Mouse (Mus musculus) induced T-regulatory cell, adult 2 months (primary cell): ENCODE measurements at regions not wholly inside any gene's neighbourhood (a gene's known extent, or its start where the extent isn't known, plus 50 kb on each side); places are given as distances from the start of the nearest gene placed in this dataset.

Experiments
- DNase-seq: peaks from one replicate; pipeline ENCODE4 v3.0.0-alpha.2; 2012; ENCODE audit warnings: low read depth

DNA sequence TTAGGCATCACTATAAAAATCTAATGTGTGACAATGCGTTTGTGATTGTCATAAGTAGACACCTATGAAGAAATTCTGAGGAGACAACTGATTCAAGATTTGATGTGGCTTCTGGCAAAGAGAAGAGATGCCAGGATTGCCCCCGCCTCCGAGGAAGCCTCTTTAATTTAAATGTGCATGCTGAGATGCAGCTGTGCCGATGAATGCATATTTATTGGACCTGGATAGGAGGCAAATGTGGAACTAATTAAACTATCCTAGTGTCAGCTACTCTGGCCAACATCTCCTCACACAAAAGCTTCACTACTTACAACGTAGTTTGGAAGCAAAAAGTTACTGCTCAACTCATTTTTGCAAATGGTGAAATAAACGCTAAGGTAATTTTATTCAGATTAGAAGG, 173.4 kb upstream of the Dph6 start:
- DNase-seq, result no peak

DNA sequence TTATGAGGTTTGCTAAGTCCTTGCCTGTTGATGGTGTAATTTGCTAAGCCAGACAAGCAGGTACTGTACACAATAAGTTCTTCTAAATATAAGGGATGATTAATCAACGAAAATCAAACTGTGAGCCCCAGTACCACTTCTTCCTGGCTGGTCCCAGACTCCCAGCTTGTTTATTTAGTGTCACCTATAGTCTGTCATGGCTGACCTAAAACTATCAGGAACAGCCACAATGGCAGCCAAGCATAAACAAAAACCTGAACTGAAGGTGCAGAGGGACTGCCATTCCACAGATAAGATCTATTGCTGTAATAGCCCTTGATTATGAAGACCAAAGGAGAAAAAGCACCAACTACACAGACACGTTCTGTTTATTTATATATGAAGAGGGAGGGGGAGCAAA, 180.9 kb upstream of the Dph6 start:
- no peak for DNase-seq

DNA sequence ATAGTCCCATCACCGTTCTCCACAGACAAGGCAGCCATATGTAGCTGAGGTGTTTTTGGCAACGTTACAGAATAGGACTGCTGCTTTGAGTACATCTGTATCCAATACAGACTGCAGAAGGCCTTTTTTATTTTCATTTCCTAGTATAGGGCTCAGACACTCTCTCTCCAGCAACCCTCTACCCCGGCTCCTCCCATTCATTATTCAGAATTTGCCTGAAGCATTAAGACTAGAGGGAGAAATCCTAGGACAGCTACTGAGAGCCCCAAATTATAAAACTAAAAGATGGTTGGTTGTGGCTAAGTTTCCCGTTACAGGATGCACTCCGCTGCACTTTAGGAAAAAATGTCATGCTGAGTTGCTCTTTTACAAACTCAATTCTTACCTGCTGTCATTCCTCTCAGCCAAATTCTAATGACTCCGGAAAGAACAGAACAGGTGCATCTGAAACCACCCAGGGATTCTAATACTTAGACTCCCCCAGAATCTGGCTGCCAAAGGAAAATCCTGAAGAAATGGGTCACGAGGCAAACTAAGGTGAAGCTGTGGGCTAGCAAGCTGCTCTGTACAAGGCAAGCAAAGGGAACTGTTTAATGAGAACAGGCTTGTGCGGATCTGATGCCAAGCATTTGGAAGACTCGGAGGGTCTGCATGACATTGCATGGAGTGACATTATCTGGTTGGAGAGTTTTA, 189.1 kb upstream of the Dph6 start:
- no peak for DNase-seq

DNA sequence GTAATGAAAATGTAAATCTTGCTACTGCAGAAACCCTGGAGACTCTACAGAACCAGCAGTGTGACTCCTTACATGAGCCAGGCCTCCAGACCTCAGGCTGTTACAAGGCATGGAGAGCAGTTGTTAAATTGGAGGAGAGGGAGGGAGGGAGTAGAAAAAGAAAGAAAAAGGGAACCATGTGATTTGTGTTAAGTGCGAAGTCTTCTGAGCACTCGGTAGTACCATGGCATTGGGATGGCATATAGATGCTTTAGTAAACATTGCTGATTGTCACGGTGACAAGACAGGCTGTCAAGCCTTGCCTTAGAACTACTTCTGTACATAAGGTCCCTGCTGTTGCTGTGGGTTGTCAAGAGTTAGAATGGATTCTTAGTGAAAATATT, 189.6 kb upstream of the Dph6 start:
- no peak for DNase-seq

DNA sequence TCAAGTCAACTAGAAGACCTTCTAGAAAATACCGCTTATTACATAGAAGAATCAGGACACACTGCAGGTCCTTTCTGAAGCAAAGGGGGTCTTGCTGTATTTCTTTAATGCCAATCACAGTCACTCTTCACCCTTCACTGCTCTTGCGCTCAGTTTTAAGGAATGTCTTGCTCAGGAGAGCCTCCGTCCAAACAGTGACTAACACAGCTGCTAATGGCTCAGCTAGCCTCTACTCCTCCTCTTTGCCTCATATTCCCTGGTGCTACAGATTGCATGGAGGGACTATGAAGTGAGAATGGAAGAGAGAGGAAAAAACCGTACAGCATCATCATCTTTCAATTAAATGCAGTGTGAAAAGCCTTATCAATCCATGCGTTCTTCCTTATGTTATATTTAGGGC, 193.7 kb upstream of the Dph6 start:
- no peak for DNase-seq

DNA sequence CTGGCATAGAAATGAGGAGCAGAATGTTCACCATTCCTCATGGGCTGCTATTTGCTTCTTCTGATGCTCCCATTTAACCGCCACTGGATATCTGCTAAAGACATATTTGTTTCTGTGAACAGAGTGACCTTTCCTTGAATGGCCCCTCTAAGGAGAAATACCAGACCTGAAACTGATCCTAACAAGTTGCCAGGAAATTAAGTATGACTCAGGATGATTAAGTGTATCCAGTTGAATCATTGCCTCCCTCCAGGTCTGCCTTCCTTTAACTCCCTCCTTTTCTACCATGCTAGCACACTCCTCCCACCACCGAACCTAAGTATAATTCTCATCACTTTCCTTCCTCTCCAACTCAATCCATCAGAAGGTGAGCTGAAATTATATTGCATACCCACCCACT, 194.2 kb upstream of the Dph6 start:
- DNase-seq, result no peak

DNA sequence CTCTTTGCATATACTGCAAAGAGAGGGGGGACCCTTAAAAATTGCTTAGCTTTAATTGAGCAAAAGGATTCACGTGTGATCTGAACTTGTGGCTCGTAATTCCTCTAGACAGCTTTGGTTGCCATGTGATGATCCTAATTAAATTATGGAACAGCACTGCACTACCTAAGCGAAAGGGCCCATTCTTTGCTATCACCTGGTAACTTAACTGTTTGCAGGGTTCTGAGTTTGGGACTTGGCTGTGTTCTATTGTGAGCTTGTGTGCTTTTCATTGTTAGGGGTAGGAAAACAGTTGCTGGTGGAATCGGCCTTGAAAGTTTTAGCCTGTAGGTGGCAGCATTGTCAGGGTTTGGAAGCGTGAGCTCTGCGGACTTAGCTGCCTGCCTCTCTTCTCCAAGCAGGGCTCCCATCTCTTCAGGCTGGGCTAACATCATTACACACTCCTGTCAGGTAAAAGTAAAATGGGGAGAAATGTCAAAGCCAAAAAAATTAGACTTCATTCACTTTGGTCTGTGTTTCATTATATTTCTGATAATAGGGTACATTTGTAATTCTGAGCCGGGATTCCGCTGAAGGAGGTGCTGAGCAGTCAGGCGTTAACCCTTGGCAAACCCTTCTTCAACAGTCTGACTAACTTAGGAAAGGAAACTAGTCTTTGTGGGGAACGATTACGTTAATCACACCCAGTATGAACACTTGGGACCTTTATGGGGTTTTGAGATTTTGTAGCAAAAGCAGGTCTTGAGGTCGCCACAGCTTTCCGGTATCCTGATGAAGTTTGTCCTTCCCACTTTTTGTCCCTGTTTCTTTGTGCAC, 199.2 kb upstream of the Dph6 start:
- peak; percentile 10 for DNase-seq

DNA sequence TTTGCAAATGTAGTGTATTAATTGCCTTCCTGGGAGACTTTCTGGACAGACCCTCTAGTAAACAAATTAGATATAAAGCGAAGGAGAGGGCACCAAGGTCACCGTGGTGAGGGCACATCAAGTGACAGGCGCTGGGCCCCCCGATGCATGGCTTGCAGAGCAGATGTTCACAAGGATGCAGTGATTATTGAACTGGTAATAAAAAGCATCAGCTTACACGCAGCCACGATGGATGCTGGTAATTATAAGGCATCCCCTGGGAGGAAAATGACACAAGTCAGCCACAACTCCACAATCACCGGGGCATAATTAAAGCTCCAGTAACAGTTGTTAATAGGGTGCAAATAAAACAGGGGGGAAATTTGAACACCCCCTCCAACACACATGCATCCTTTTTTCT, 217.5 kb upstream of the Dph6 start:
- no peak for DNase-seq

DNA sequence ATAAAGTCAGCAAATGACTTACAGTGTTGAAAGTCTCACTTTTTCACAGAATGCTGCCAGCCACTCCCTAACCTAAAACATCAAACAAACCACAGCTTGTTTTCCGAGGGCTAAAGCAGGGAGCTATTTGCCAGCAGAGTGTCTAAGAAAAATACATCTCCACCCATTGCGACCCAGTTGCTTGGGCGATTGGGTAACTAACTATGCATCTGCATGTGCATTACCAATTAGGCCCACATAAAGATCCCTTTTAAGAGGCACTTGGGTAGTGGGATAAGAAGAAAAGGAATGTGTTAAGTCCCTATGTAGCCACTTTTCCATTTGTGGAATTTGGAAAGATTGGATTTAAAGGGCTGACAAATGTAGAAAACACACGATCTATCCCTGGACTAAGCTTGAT, 218.3 kb upstream of the Dph6 start:
- no peak for DNase-seq

DNA sequence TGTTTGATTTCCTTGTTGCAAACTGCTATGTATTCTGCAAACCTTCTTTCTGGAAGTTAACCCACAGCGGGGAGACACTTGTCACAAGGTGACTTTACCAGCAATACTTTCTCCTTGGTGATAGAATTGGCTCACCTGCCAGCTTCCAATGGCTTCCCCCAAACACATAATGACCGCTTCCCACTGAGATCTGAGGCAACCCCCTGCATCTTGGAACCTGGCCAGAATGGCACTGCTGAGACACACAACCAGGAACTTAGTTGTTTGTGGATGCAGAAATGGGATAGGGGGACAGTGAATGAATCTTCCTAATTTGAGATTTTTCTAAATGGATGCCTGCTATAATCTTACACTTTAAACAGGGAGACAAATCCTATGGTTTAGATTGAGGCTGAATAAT, 224.3 kb upstream of the Dph6 start:
- no peak for DNase-seq

DNA sequence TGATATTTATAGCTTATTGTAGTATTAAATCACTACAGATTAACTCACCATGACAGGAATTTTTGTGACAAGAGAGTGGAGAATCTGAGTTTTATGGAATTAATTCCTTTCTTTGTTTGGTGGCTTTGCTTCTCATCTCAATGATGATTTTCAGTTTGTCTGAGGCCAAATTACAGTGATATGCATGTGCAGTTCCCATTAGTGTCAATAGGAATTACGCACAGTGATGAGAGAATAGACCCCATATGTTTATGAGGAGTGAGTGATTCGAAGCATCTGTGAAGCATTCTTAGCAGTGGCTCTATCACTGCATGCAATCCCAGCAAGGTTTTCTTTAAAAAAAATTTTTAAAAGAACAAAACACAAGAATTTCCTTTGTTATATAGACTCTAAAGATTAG, 225.0 kb upstream of the Dph6 start:
- DNase-seq, result no peak

DNA sequence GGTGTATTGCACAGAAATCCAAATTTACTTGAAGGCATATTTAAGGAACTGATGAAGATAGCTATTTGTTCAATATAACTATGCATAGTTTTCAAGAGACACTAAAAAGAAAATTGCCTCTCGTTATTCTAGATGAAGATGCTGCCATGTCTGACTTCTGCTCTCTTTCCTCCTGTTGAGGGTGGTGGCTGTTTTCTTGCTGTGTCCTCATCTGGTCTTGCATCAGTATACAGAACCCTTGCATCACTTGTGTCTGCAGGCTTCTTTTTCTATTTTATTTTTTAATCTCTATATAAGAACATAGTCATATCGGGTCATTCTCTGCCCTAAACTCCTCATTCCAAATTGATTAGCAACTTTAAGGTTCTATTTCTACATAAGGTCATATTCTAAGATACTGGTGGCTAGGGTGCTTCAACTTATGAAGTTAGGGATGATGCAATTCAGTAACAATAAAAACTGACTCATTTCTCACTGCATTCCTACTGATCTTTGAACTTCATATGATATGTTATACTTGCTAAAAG, 231.0 kb upstream of the Dph6 start:
- no peak for DNase-seq

DNA sequence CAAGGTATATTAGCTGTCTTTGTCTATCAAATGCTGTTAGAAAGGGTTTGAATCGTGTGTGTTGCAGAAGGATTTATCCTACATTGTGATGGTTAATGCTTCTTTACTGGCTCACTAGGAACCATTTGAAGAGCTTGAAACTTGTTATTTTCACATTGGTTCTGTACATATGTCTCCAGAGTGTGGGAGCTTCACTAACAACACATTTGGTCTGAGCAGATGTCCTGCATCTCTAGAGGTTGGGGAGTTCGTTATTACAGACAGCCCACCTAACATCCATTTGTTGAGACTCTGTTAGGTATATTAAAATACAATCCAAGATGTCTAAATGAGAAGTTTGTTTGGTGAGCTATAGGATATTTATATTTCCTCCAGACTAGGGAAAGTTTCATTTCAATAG, 244.0 kb upstream of the Dph6 start:
- no peak for DNase-seq

DNA sequence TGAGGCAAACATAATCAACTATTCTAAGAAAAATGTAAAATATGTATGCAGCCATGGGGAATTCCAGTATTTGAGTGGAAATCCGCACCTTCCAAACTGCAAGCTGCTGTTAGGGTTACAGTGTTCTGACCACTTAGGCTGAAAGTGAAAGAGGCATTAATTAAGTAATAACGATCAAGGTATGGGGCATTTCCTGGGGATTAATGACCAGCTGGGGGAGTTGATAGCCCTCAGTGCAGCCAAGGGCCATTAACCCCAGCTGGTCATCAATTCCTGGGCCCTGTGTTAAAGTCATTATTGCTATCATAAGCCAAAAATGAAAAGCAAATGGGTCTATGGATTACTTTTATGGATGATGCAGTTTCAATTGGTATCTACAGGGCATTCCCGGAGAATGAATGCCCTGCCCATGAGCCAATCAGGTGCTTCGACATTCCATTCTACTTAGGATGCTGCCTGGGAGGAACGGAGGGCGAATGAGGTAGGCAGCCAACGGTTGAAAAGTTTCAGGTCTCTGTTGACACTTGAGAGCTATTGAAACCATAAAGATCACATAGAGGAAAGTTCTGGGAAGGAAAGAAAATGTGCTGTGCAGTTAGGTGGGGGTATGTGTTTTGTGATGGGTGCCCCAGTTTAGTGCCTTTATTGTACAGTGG, 257.2 kb upstream of the Dph6 start:
- no peak for DNase-seq

DNA sequence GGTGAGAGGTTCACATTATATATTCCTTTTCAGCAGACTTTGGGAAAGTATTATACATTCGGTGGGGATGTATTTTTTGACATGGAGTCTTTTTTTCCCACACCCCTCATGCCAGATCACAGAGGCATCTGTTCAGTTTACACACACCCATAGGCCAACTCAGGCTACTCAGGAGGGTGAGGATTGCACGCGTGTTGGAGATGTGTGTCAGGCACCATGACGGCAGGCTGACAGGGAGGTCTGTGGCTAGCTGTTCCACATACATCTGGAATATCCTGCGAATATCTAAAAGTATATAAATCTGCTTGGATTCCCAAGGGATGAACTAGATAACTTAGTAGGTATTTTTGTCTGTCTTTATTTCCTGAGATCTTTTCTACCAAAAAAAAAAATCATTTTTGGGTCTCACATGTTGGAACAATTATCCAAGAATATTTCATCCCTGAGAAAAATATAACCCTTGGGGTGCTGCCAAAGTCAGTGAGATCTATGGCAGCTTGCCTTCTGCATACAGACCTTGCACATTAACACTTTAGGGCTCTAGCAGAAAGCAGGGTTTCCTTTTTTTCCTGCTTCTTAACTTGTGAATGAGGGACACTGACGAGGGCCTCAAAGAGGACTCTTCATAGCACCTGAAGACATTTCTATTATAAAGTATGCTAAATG, 260.4 kb upstream of the Dph6 start:
- DNase-seq, result no peak

DNA sequence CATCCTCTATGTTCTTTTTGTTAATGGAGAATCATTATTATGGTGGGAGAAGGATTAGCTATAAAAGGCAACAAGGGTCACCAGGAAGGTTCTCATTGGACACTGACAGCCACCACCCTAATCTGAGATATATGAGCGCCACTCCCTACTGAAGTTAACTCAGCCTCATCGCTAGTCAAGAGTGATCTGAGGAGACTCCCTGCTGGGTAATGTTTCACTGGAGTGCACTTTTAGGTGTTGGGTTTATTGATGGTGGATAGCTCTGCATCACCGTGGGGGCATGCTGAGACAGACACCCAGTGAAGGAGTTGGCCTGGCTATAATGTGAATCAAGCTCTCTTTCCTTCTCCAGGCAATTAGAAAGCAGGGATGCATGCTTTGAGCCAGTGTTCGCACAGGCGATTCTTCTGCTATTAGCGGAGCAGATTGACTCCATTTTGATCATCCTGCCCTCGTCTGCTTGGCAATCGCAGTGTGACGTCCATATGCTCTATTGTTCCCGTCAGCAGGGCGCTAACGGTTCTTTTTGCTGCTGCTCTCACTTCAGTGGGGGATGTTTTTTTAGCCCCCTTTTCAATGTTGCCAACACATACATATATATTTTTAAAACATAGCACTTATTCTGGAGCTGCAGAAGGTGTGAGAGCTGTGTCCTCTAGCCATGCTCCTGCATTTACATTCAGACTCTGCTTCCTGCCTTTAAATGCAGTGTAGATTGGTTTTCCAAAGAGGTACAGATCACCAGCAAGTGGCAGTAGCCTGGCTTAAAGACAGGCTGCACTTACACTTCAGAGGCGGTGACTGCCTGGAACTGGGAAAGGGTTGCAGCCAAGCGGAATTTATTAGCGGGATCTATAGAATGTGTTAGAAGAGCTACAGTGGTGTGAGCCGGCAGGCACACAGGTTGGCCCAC, 263.9 kb upstream of the Dph6 start:
- no peak for DNase-seq

DNA sequence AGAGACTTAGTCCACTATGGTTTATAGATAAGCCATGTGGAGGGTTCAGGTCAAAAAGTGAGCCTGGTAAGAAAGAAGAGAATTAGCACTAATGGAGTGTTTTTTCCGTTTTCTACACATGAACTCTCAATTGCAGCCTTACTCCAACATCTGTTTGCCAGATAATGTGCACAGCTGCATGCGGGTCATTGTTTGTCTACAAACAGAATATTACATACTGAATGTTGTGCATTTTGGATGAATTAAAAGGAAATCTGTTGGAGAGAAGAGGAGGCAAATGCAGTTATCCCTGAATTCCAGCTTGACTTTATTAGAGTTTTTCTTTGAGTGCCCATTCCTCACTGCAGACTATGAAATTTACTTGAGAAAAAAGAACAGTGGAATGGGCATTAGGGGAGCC, 269.1 kb upstream of the Dph6 start:
- no peak for DNase-seq

DNA sequence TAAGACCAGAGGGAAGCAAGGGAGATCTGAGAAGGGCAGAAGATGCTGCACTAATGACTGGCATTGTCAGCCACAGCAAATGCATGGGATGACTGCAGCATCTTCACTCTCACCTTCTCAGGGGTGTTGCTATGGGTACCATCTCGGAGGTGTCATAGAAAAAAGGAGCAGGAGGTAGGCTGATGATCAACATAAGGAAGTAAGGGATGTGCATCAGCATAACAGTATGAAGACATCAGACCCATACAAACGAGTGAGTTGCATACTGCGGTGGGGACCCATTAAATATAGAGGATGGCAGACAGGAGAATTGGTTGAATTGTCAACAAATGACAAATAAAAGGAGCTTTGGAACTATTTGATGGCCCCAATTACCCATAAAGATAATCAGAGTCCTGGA, 280.7 kb upstream of the Dph6 start:
- DNase-seq, result no peak

DNA sequence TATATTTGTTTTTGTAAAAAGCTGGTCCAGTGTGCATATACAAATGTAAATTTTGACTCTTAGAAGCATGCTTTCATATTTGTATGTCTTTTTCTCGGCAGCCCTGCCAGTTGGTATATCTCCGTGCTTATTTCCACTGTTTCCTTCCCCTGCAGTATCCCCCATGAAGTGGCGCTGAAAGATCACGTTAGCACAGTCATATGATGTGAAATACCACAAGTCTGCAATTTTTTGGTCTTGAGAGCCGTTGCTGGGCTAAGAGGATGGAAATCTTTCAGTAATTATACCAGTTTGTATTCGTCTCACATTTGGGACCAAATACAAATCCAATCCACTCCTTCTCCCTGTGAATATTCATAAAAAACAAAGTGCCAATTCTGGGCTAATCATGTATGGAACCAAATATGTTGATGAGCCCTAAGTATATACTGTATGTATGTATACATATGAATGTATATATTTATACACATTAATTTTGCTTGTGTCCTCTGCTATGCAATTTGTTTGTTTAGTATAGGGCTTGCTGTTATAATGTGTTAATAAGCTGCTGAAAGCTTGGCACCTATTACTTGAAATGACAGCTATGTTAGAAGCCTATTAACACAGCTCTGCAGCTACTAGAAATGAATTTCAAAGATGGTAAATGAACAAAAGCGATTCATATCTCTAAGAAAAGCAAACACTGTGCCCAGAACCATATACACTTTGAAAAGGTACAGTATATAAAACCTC, 283.8 kb upstream of the Dph6 start:
- no peak for DNase-seq

DNA sequence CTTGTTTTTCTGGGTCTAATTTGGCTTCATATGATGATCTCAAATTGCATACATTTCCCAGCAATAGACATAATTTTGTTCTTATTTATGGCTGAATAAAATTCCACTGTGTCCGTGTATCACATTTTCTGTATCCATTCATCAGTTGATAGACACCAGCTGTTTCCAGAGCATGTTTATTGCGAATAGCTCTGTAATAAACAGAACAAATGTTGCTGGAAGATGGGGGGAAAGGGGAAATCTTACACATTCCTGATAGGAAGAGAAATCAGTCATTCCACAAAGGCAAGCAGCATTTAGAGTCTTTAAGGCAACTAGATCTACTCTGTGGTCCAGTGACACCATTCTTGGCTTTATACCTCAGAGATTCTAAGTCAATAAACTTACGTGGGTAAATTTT, 311.3 kb upstream of the Dph6 start:
- DNase-seq, result no peak

DNA sequence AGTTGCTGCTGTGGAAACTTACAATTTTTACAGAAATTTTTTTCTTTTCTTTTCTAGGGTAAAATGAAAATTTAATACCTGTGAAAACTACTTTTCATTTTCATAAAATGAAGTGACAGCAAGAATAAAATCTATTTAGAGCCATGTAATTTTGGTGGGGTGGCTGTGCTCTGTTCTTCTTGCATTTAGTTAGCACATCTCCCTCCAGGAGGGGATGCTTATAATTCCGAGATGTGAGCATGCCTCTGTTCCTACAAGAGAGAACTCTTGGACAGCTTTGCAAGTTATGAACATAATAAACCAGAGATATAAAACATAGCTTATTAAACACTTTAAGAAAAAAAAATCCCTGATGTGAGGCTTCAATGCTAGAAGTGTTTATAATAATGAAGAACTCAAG, 313.9 kb upstream of the Dph6 start:
- no peak for DNase-seq
